Mouse (Mus musculus) urinary bladder, postnatal 14 days (tissue): ENCODE results near the gene Ncl.
"Not testable (repeated sequence)": the region's sequence is repeated elsewhere in the genome, so short reads cannot be mapped to it uniquely, and the experiment has no call there.

ENCODE experiments used
- DNase-seq: peaks from one replicate; pipeline ENCODE4 v3.0.0; 2021; ENCODE audit warnings: low spot score

Gene Ncl

GRCm38 (mm10) chr1:86359798-86360179, 589 bp upstream of the Ncl start:
- DNase-seq: no peak

- no peak for DNase-seq
Measured at GRCm38 (mm10) chr1:86358229-86358905, 833 bp downstream of the Ncl start.

GRCm38 (mm10) chr1:86354186-86354585, 5.0 kb downstream of the Ncl start:
- DNase-seq: no peak

GRCm38 (mm10) chr1:86350576-86350975, 8.6 kb downstream of the Ncl start:
- DNase-seq: no peak

- DNase-seq: no peak
Measured at GRCm38 (mm10) chr1:86349696-86350095, 9.5 kb downstream of the Ncl start.

- DNase-seq: no peak
Measured at GRCm38 (mm10) chr1:86349201-86349600, 10.0 kb downstream of the Ncl start.

- DNase-seq: no peak
Measured at GRCm38 (mm10) chr1:86348801-86349200, 10.4 kb downstream of the Ncl start.

GRCm38 (mm10) chr1:86348083-86348482, 11.1 kb downstream of the Ncl start:
- DNase-seq: no peak

- no peak for DNase-seq
Measured at GRCm38 (mm10) chr1:86347716-86348045, 11.5 kb downstream of the Ncl start.

GRCm38 (mm10) chr1:86346851-86347715, 12.1 kb downstream of the Ncl start:
- no peak for DNase-seq

- no peak for DNase-seq
Measured at GRCm38 (mm10) chr1:86345956-86346355, 13.2 kb downstream of the Ncl start.

- no peak for DNase-seq
Measured at GRCm38 (mm10) chr1:86345069-86345468, 14.1 kb downstream of the Ncl start.

GRCm38 (mm10) chr1:86343969-86344861, 15.0 kb downstream of the Ncl start:
- no peak for DNase-seq

- DNase-seq: no peak
Measured at GRCm38 (mm10) chr1:86343087-86343645, 16.0 kb downstream of the Ncl start.

- no peak for DNase-seq
Measured at GRCm38 (mm10) chr1:86342371-86342770, 16.8 kb downstream of the Ncl start.

GRCm38 (mm10) chr1:86341096-86341495, 18.1 kb downstream of the Ncl start:
- not testable (repeated sequence) for DNase-seq

GRCm38 (mm10) chr1:86339156-86339812, 19.9 kb downstream of the Ncl start:
- DNase-seq: peak; percentile 84

GRCm38 (mm10) chr1:86336330-86336729, 22.9 kb downstream of the Ncl start:
- peak; percentile 12 for DNase-seq

- DNase-seq: no peak
Measured at GRCm38 (mm10) chr1:86320822-86321413, 38.3 kb downstream of the Ncl start.

- peak; percentile 25 for DNase-seq
Measured at GRCm38 (mm10) chr1:86313772-86314125, 45.5 kb downstream of the Ncl start.

GRCm38 (mm10) chr1:86313096-86313771, 46.0 kb downstream of the Ncl start:
- DNase-seq: no peak
